Mouse (Mus musculus) heart, embryonic 10.5 days (tissue): ENCODE data around the gene Parn. TPM values are rescaled to one million over a fixed set of nuclear protein-coding genes. Genes with fewer than 3 reads are reported as not detected.
"Not testable (repeated sequence)": the region's sequence is repeated elsewhere in the genome, so short reads cannot be mapped to it uniquely, and the experiment has no call there.

ENCODE experiments used
- DNase-seq: peaks from one replicate; pipeline ENCODE4 v3.0.0-alpha.2; 2017; ENCODE audit warnings: low spot score
- H3K27ac ChIP-seq: fragments of 300-500 bp; sonication (generic); 2 replicates; pipeline ENCODE4 v1.5.1; 2016; ENCODE audit warnings: mild to moderate bottlenecking
- H3K27me3 ChIP-seq: fragments of 300-500 bp; sonication (generic); 2 replicates; pipeline ENCODE4 v1.6.1; 2016; ENCODE audit warnings: mild to moderate bottlenecking; ENCODE audit not compliant: poor library complexity, insufficient read depth, severe bottlenecking
- H3K36me3 ChIP-seq: fragments of 300-500 bp; sonication (generic); 2 replicates; pipeline ENCODE4 v1.6.1; 2016; ENCODE audit warnings: mild to moderate bottlenecking, moderate library complexity
- H3K4me1 ChIP-seq: fragments of 300-500 bp; sonication (generic); 2 replicates; pipeline ENCODE4 v1.6.1; 2016; ENCODE audit warnings: mild to moderate bottlenecking
- H3K4me3 ChIP-seq: fragments of 300-500 bp; sonication (generic); 2 replicates; pipeline ENCODE4 v1.5.1; 2016; ENCODE audit warnings: mild to moderate bottlenecking, moderate library complexity
- H3K9me3 ChIP-seq: fragments of 300-500 bp; sonication (generic); 2 replicates; pipeline ENCODE4 v1.6.1; 2016; ENCODE audit warnings: mild to moderate bottlenecking, moderate library complexity
- WGBS: fragments of 180-500 bp; shearing (Covaris S2); methylation state at CpG from one replicate; pipeline ENCODE4 v1.1.7; 2016; 5-methylcytosine and 5-hydroxymethylcytosine counted together
- polyA plus RNA-seq: library from polyadenylated mRNA; unstranded; fragments of >200 nt; fragmentation: Nextera tagmentation; extraction: Ambion mirVana; gene quantifications from 2 replicates; pipeline ENCODE4 v1.2.1, GENCODE M21; 2016

Gene Parn
- 34.3 and 36.6 TPM in 2 replicates for polyA plus RNA-seq

GRCm38 (mm10) chr16:13667878-13668343, at the start of gene Parn:
Gene Parn (minus strand): TSS chr16:13668170.
- Histone ChIP-seq H3K9me3 (no peaks in the 10 kb centered on the region), H3K27me3 (no peaks in the 10 kb centered on the region), H3K27ac (peak within 1 kb of the TSS; percentile 88), H3K36me3 (peaks cover 18% of the 10 kb centered on the region), H3K4me1 (peaks cover 17% of the 10 kb centered on the region), H3K4me3 (peak within 1 kb of the TSS; percentile 73)
- DNase-seq, result peak; percentile 96
- WGBS, result under 1% methylated on average over 35 of the region's 35 CpGs

- Histone ChIP-seq H3K9me3 (no peaks in the 10 kb centered on the region), H3K4me1 (no peaks in the 10 kb centered on the region), H3K4me3 (no peak overlapping the region), H3K27ac (no peak overlapping the region), H3K36me3 (no peaks in the 10 kb centered on the region), H3K27me3 (no peaks in the 10 kb centered on the region)
- 88% methylated on average over 2 of the region's 2 CpGs for WGBS
- DNase-seq, result no peak
Measured at GRCm38 (mm10) chr16:13716821-13717553, 49.0 kb upstream of the Parn start.

- Histone ChIP-seq H3K27ac (no peak overlapping the region), H3K9me3 (no peaks in the 10 kb centered on the region), H3K36me3 (no peaks in the 10 kb centered on the region), H3K4me3 (no peak overlapping the region), H3K27me3 (no peaks in the 10 kb centered on the region), H3K4me1 (no peaks in the 10 kb centered on the region)
- DNase-seq, result no peak
- 88% methylated on average over 3 of the region's 3 CpGs for WGBS
Measured at GRCm38 (mm10) chr16:13714910-13715309, 46.9 kb upstream of the Parn start.

- H3K27ac ChIP-seq, result no peak overlapping the region
- H3K36me3 ChIP-seq, result peaks cover 51% of the 10 kb centered on the region
- 88% methylated on average over 7 of the region's 10 CpGs for WGBS
- no peak overlapping the region for H3K4me3 ChIP-seq
- DNase-seq, result no peak
- H3K4me1 ChIP-seq, result no peaks in the 10 kb centered on the region
- H3K9me3 ChIP-seq, result no peaks in the 10 kb centered on the region
- no peaks in the 10 kb centered on the region for H3K27me3 ChIP-seq
Measured at GRCm38 (mm10) chr16:13704676-13705075, 36.7 kb upstream of the Parn start.

- H3K4me1 ChIP-seq, result no peaks in the 10 kb centered on the region
- H3K4me3 ChIP-seq, result no peak overlapping the region
- WGBS, result 95% methylated on average over 7 of the region's 7 CpGs
- no peaks in the 10 kb centered on the region for H3K27me3 ChIP-seq
- H3K27ac ChIP-seq, result no peak overlapping the region
- DNase-seq, result no peak
- no peaks in the 10 kb centered on the region for H3K9me3 ChIP-seq
- peaks cover 76% of the 10 kb centered on the region for H3K36me3 ChIP-seq
Measured at GRCm38 (mm10) chr16:13702184-13702583, 34.2 kb upstream of the Parn start.

- H3K4me3 ChIP-seq, result no peak overlapping the region
- no peaks in the 10 kb centered on the region for H3K27me3 ChIP-seq
- no peak for DNase-seq
- 88% methylated on average over 7 of the region's 7 CpGs for WGBS
- H3K9me3 ChIP-seq, result no peaks in the 10 kb centered on the region
- peaks cover 90% of the 10 kb centered on the region for H3K36me3 ChIP-seq
- H3K4me1 ChIP-seq, result no peaks in the 10 kb centered on the region
- no peak overlapping the region for H3K27ac ChIP-seq
Measured at GRCm38 (mm10) chr16:13698998-13699397, 31.0 kb upstream of the Parn start.

GRCm38 (mm10) chr16:13678601-13679319, 10.8 kb upstream of the Parn start:
- WGBS, result 84% methylated on average over 3 of the region's 3 CpGs
- Histone ChIP-seq H3K4me1 (no peaks in the 10 kb centered on the region), H3K9me3 (no peaks in the 10 kb centered on the region), H3K27ac (no peak overlapping the region), H3K36me3 (peaks cover 29% of the 10 kb centered on the region), H3K4me3 (no peak overlapping the region), H3K27me3 (no peaks in the 10 kb centered on the region)
- DNase-seq, result no peak

- Histone ChIP-seq H3K4me3 (no peak overlapping the region), H3K36me3 (peaks cover 23% of the 10 kb centered on the region), H3K9me3 (no peaks in the 10 kb centered on the region), H3K27ac (no peak overlapping the region), H3K27me3 (no peaks in the 10 kb centered on the region), H3K4me1 (peaks cover 7% of the 10 kb centered on the region)
- no peak for DNase-seq
- 89% methylated on average over 3 of the region's 3 CpGs for WGBS
Measured at GRCm38 (mm10) chr16:13674511-13674910, 6.5 kb upstream of the Parn start.

- Histone ChIP-seq H3K4me3 (peak overlapping the region; percentile 98), H3K27me3 (no peaks in the 10 kb centered on the region), H3K27ac (no peak overlapping the region), H3K4me1 (peaks cover 12% of the 10 kb centered on the region), H3K36me3 (peaks cover 16% of the 10 kb centered on the region), H3K9me3 (no peaks in the 10 kb centered on the region)
- no peak for DNase-seq
- WGBS, result 79% methylated on average over 5 of the region's 5 CpGs
Measured at GRCm38 (mm10) chr16:13673114-13673513, 5.1 kb upstream of the Parn start.

- DNase-seq, result peak; percentile 85
Measured at GRCm38 (mm10) chr16:13672386-13672898, 4.5 kb upstream of the Parn start.

GRCm38 (mm10) chr16:13671685-13672385, 3.9 kb upstream of the Parn start, which contains the start of the genes Bfar and 3110001I22Rik:
Gene Bfar (plus strand): TSS chr16:13671858.
Gene 3110001I22Rik (plus strand): TSS chr16:13671929.
- no peaks in the 10 kb centered on the region for H3K27me3 ChIP-seq
- H3K9me3 ChIP-seq, result no peaks in the 10 kb centered on the region
- WGBS, result under 1% methylated on average over 54 of the region's 54 CpGs
- peaks cover 19% of the 10 kb centered on the region for H3K4me1 ChIP-seq
- DNase-seq, result peak; percentile 97
- H3K36me3 ChIP-seq, result peaks cover 6% of the 10 kb centered on the region
- peak within 1 kb of the TSS; percentile 98 for H3K4me3 ChIP-seq
- peak within 1 kb of the TSS; percentile 91 for H3K27ac ChIP-seq

More at GRCm38 (mm10) chr16:13672386-13672898, 4.5 kb upstream of the Parn start:
- Histone ChIP-seq H3K9me3 (no peaks in the 10 kb centered on the region), H3K4me3 (peak overlapping the region; percentile 98), H3K27me3 (no peaks in the 10 kb centered on the region), H3K36me3 (peaks cover 12% of the 10 kb centered on the region), H3K27ac (peak overlapping the region; percentile 91), H3K4me1 (peaks cover 13% of the 10 kb centered on the region)
- WGBS, result 1% methylated on average over 20 of the region's 20 CpGs

GRCm38 (mm10) chr16:13670896-13671295, 2.9 kb upstream of the Parn start:
- H3K4me3 ChIP-seq, result 0 out of 2 replicates have a peak overlapping the region, but pooled peaks have one; percentile 98
- H3K36me3 ChIP-seq, H3K27me3 ChIP-seq, H3K9me3 ChIP-seq, DNase-seq, H3K27ac ChIP-seq: not testable (repeated sequence)
- H3K4me1 ChIP-seq, result peaks cover 20% of the 10 kb centered on the region
- WGBS, result 64% methylated on average over 5 of the region's 5 CpGs
